Mouse (Mus musculus) inflammation-experienced regulatory T-cells, adult 6 months (primary cell): Measurements from ENCODE around the gene Lypd8. TPM values are rescaled to one million over a fixed set of nuclear protein-coding genes. Genes with fewer than 3 reads are reported as not detected.

Experiments used
- ATAC-seq: one replicate; pipeline ENCODE4 v1.8.0; 2017
- polyA plus RNA-seq, 3 experiments: library from polyadenylated mRNA; unstranded; fragments of 100-300 nt; shearing (Covaris generic); gene quantifications; one replicate each; pipeline ENCODE4 v1.2.1; 2017

The Lypd8 gene
- polyA plus RNA-seq, 3 experiments from 2014 or later, result not detected

DNA sequence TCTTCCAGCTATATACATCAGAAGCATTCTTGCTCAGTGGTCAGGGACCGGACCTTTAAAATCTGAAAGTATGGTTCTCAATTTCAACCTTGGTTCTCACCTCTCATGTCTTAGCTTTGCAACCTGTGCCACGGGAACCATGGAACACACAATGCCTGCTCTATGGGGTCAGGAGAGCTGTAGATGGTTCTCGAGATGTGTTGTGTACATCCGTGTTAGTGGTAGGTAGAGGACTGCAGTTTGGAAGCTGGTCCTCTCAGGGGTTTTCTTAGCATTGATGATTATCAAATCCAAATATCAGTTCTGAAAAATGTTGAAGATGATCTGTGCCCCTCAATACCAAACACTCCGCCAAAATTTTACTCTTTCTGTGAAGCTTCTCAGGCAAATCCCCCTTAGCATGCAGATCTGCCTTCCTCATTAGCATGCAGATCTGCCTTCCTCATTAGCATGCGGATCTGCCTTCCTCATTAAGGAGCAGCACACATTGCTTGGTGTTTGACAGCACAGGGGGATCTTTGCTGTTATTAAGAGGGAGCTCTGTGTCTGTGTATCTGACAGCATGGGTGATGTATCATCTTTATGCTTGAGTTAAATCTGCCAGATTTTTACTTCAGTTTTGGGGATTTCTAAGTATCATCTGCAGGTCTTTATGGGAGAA, 21.3 kb downstream of the Lypd8 start:
- no peak for ATAC-seq

DNA sequence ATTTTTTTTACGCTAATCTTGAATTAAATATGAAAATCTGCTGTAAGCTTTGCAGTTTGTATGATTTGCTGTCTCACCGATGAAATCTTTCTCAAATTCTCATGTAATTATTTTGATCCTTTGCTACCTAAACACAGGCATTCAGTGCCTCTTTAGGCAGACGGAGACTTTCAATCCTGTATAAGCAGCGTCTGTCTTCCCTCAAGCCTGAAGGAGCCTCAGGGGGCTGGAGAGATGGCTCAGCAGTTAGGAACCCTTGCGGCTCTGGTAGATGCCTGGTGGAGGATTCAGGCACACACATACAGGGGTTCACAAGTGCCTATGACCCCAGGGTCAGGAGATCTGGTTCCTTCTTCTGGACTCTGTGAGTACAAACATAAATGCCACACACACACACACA, 21.8 kb downstream of the Lypd8 start:
- ATAC-seq, result no peak

DNA sequence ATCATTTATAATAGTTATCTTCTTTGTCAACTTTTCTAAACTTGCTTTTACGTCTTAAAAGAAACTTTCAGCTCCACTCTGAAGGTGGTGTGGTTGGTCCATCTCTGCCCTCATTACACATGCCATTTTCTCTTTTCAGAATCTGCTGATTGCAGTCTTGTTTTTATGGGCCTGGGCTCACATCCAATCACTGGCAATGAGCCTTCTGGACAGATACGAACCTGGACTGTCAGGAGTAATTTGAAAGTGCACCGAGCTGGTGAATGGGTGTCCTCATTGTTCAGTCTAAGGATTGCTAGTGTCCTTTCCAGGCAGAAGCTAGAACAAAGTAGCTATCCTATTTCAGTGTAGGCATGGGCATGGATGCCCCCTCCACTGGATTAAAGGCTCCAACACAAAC, 29.2 kb downstream of the Lypd8 start:
- no peak for ATAC-seq

DNA sequence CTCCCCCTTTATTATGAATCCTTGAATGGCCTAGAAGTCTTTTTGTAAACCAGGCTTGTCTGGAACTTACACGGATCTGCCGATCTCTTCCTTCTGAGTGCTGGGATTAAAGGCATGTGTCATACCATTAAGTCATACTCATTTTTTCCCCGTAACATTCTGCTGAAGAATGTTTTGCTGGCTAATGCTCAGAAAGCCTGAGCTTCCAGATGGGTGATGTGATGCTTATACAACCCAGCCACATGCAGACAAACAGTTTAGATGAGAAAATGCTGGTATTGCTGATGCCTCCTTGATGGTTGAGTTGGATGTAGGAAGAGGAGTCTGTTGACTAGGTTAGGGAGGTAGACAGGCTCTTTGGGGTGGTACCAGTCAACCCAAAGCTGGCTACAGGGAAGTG, 39.5 kb downstream of the Lypd8 start:
- no peak for ATAC-seq

DNA sequence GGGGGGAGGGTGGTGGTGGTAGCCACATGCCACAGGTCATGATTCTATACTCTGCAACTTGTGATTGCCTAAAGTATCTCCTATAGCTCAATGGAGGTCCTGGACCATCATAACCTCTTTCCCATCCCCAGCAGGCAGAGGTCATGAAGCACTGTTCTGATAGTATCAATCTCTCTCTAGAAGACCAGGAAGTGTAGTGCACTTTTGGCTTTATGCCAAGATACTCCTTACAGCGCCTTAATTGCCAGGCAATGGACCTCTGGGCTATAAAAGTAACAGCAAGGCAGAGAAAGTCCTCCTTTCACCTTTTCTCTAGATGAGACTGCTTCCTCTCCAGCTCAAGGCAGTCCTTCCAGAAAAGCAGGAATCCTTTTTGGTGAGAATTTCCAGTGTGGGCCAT, 42.0 kb downstream of the Lypd8 start, which contains the start of gene 1810065E05Rik:
TSS of gene 1810065E05Rik (plus strand) at position 297 of the 400 bp plus-strand sequence.
- ATAC-seq, result no peak

DNA sequence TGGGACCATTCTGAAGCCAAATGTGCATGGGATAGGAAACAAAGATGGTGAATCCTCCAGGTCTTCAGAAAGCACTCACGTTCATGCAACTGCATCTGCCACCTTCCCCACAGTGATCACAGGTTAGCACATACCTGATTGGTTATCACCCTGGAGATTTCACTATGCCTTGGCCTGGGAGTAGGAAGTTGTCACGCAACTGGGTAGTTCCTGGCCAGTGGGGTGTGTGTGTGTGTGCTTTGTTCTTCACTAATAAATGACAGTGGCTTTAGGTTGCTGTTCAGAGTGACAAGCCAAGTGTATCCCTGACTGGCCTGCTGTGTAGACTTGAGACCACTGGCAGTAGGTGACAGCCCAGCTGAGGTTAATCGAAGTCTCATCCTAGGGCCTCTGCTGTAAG, 53.4 kb downstream of the Lypd8 start, which contains the start of gene Gm12253:
TSS of gene Gm12253 (plus strand) at position 301 of the 400 bp plus-strand sequence.
- no peak for ATAC-seq

DNA sequence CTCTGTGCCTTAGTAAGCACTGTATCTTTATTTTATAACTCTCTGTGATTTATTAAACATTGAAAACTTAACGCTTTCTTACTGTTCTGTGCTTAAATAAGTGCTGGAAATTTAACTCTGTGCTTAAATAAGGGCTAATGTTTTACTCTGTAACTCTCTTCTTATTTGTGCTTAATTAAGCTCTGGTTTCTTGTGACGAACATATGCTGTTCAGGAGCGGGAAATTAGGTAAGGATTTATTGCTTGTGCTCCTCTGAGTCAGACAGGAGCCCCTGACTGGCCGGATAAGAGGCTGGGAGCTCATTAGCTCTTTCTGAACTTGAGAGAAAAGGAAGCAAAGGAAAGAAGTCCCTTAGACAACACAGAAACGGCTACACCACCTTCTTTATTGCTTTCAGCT, 59.0 kb downstream of the Lypd8 start:
- ATAC-seq, result no peak

Other genes starting within 250 kb of the Lypd8 start
- 1 to 10 TPM; 5.7 to 6.4 (median 5.9) TPM for gene Gemin5, start 210.5 kb upstream of the Lypd8 start, polyA plus RNA-seq
- 10 to 100 TPM; 58.3 to 73.6 (median 64.8) TPM for gene Mrpl22, start 207.4 kb upstream of the Lypd8 start, polyA plus RNA-seq
- gene Igtp, start 179.5 kb upstream of the Lypd8 start, polyA plus RNA-seq, result 100 to 1,000 TPM; 300 to 422 (median 383) TPM
- gene Irgm2, start 179.4 kb upstream of the Lypd8 start, polyA plus RNA-seq, result 10 to 100 TPM; 47.5 to 49.5 (median 48.5) TPM
- gene 4930438A08Rik, start 104.2 kb upstream of the Lypd8 start, polyA plus RNA-seq, result not detected
- 10 to 100 TPM in 1 of 3 experiments, 1 to 10 TPM in 2; 7.6 to 10.2 (median 7.8) TPM for gene Zfp692, start 72.0 kb upstream of the Lypd8 start, polyA plus RNA-seq
- 10 to 100 TPM; 40.5 to 41.4 (median 41.1) TPM for gene Zfp672, start 48.7 kb upstream of the Lypd8 start, polyA plus RNA-seq
- 1 to 10 TPM; 5.1 to 7.9 (median 6.8) TPM for gene Sh3bp5l, start 48.3 kb upstream of the Lypd8 start, polyA plus RNA-seq
- not detected for gene 1810065E05Rik, start 42.1 kb downstream of the Lypd8 start, polyA plus RNA-seq
- gene Gm12253, start 53.5 kb downstream of the Lypd8 start, polyA plus RNA-seq, result not detected
- gene Lypd9, start 73.9 kb downstream of the Lypd8 start, polyA plus RNA-seq, result not detected
- gene Olfr30, start 83.2 kb downstream of the Lypd8 start, polyA plus RNA-seq, result not detected
- under 1 TPM in 1 of 3 experiments, not detected in 2; 0.13 TPM for gene Olfr332, start 113.5 kb downstream of the Lypd8 start, polyA plus RNA-seq
- gene Olfr331, start 123.5 kb downstream of the Lypd8 start, polyA plus RNA-seq, result not detected
- gene Olfr330, start 155.8 kb downstream of the Lypd8 start, polyA plus RNA-seq, result not detected
- not detected for gene Olfr329-ps, start 167.4 kb downstream of the Lypd8 start, polyA plus RNA-seq
- not detected for gene Olfr328, start 176.6 kb downstream of the Lypd8 start, polyA plus RNA-seq
- under 1 TPM in 1 of 3 experiments, not detected in 2; 0.26 TPM for gene Olfr224, start 191.5 kb downstream of the Lypd8 start, polyA plus RNA-seq
- not detected for gene Olfr325, start 198.7 kb downstream of the Lypd8 start, polyA plus RNA-seq
- not detected for gene Olfr324, start 216.1 kb downstream of the Lypd8 start, polyA plus RNA-seq
- gene 2210407C18Rik, start 237.0 kb downstream of the Lypd8 start, polyA plus RNA-seq, result not detected